Mouse (Mus musculus): Measurements from ENCODE around the gene Coq8a. TPM values are rescaled to one million over a fixed set of nuclear protein-coding genes. Genes with fewer than 3 reads are reported as not detected.

Gene Coq8a
- 6.7 and 8.6 TPM in 2 replicates for polyA plus RNA-seq (2015; fragmentation: Nextera tagmentation; extraction: Ambion mirVana)

- Histone ChIP-seq H3K9me3 (replicated peaks) (no peaks in the 10 kb centered on the region), H3K4me3 (replicated peaks) (no peak within 1 kb of the TSS), H3K4me2 (no peak within 1 kb of the TSS), H3K9ac (no peak within 1 kb of the TSS), H3K36me3 (no peaks in the 10 kb centered on the region), H3K4me1 (replicated peaks) (peaks cover 21% of the 10 kb centered on the region), H3K27me3 (no peaks in the 10 kb centered on the region), H3K27ac (no peak within 1 kb of the TSS)
- DNase-seq: no peak
- 33% methylated on average over 4 of the region's 4 CpGs for WGBS (ENCODE audit: insufficient replicate concordance)
- no peak for ATAC-seq (ENCODE audit: low read depth)
Measured at GRCm38 (mm10) chr1:180198959-180199714, at the start of gene Coq8a. Coq8a (minus strand) TSS chr1:180199602.

- DNase-seq (no peak), ATAC-seq (ENCODE audit: low read depth) (no peak)
- no peaks in the 10 kb centered on the region for H3K9me3 ChIP-seq (replicated peaks)
- peak overlapping the region; percentile 80 for H3K27ac ChIP-seq
- H3K27me3 ChIP-seq: no peaks in the 10 kb centered on the region
- peak overlapping the region; percentile 53 for H3K4me2 ChIP-seq
- H3K4me1 ChIP-seq (replicated peaks): peaks cover 83% of the 10 kb centered on the region
- H3K36me3 ChIP-seq: peaks cover 11% of the 10 kb centered on the region
- peak overlapping the region; percentile 47; the same call in 1 of the 2 replicates for H3K9ac ChIP-seq
- WGBS (ENCODE audit: insufficient replicate concordance): 14% methylated on average over 7 of the region's 7 CpGs
- H3K4me3 ChIP-seq (replicated peaks): peak overlapping the region; percentile 3; the same call in 1 of the 2 replicates
Measured at GRCm38 (mm10) chr1:180248593-180249146, 49.3 kb upstream of the Coq8a start.

GRCm38 (mm10) chr1:180247901-180248300 is 48.5 kb upstream of the Coq8a start:
- 0 out of 2 replicates have a peak overlapping the region, but pooled peaks have one; percentile 3 for H3K4me3 ChIP-seq (replicated peaks)
- no peaks in the 10 kb centered on the region for H3K27me3 ChIP-seq
- no peaks in the 10 kb centered on the region; the same call in 1 of the 2 replicates for H3K9me3 ChIP-seq (replicated peaks)
- WGBS (ENCODE audit: insufficient replicate concordance): 13% methylated on average over 7 of the region's 7 CpGs
- DNase-seq (no peak), ATAC-seq (ENCODE audit: low read depth) (peak; percentile 56)
- peaks cover 76% of the 10 kb centered on the region for H3K4me1 ChIP-seq (replicated peaks)
- peak overlapping the region; percentile 53 for H3K4me2 ChIP-seq
- peaks cover 15% of the 10 kb centered on the region for H3K36me3 ChIP-seq
- H3K9ac ChIP-seq: peak overlapping the region; percentile 47; the same call in 1 of the 2 replicates
- H3K27ac ChIP-seq: peak overlapping the region; percentile 80

- H3K4me1 ChIP-seq (replicated peaks): peaks cover 56% of the 10 kb centered on the region
- no peak overlapping the region for H3K9ac ChIP-seq
- no peaks in the 10 kb centered on the region; the same call in 1 of the 2 replicates for H3K9me3 ChIP-seq (replicated peaks)
- no peak overlapping the region for H3K4me2 ChIP-seq
- H3K27me3 ChIP-seq: no peaks in the 10 kb centered on the region
- WGBS (ENCODE audit: insufficient replicate concordance): 78% methylated on average over 13 of the region's 13 CpGs
- ATAC-seq (ENCODE audit: low read depth) (no peak), DNase-seq (no peak)
- H3K4me3 ChIP-seq (replicated peaks): no peak overlapping the region
- no peak overlapping the region; the same call in 1 of the 2 replicates for H3K27ac ChIP-seq
- H3K36me3 ChIP-seq: peaks cover 20% of the 10 kb centered on the region
Measured at GRCm38 (mm10) chr1:180245741-180246507, 46.5 kb upstream of the Coq8a start.

GRCm38 (mm10) chr1:180231729-180232128 is 32.3 kb upstream of the Coq8a start:
- Histone ChIP-seq H3K27me3 (no peaks in the 10 kb centered on the region), H3K36me3 (peaks cover 52% of the 10 kb centered on the region), H3K4me3 (replicated peaks) (no peak overlapping the region), H3K9me3 (replicated peaks) (no peaks in the 10 kb centered on the region; the same call in 1 of the 2 replicates), H3K4me2 (no peak overlapping the region), H3K9ac (no peak overlapping the region), H3K27ac (no peak overlapping the region), H3K4me1 (replicated peaks) (peaks cover 7% of the 10 kb centered on the region)
- no peak for ATAC-seq (ENCODE audit: low read depth)
- DNase-seq: no peak
- 76% methylated on average over 3 of the region's 3 CpGs for WGBS (ENCODE audit: insufficient replicate concordance)

GRCm38 (mm10) chr1:180230580-180230979 is 31.2 kb upstream of the Coq8a start:
- Histone ChIP-seq H3K9ac (no peak overlapping the region), H3K4me2 (no peak overlapping the region), H3K4me3 (replicated peaks) (no peak overlapping the region), H3K27me3 (no peaks in the 10 kb centered on the region), H3K4me1 (replicated peaks) (peaks cover 15% of the 10 kb centered on the region), H3K27ac (no peak overlapping the region), H3K36me3 (peaks cover 48% of the 10 kb centered on the region), H3K9me3 (replicated peaks) (no peaks in the 10 kb centered on the region; the same call in 1 of the 2 replicates)
- DNase-seq (peak; percentile 38), ATAC-seq (ENCODE audit: low read depth) (no peak)
- 15% methylated on average over 2 of the region's 2 CpGs for WGBS (ENCODE audit: insufficient replicate concordance)

- 77% methylated on average over 7 of the region's 7 CpGs for WGBS (ENCODE audit: insufficient replicate concordance)
- no peak for ATAC-seq (ENCODE audit: low read depth)
Measured at GRCm38 (mm10) chr1:180229906-180230305, 30.5 kb upstream of the Coq8a start.

GRCm38 (mm10) chr1:180228854-180229253 is 29.5 kb upstream of the Coq8a start:
- peaks cover 42% of the 10 kb centered on the region for H3K36me3 ChIP-seq
- H3K27me3 ChIP-seq: no peaks in the 10 kb centered on the region
- no peak overlapping the region for H3K9ac ChIP-seq
- no peaks in the 10 kb centered on the region; the same call in 1 of the 2 replicates for H3K9me3 ChIP-seq (replicated peaks)
- no peak overlapping the region for H3K4me2 ChIP-seq
- WGBS (ENCODE audit: insufficient replicate concordance): 65% methylated on average over 12 of the region's 12 CpGs
- ATAC-seq (ENCODE audit: low read depth) (no peak), DNase-seq (no peak)
- no peak overlapping the region for H3K4me3 ChIP-seq (replicated peaks)
- H3K4me1 ChIP-seq (replicated peaks): peaks cover 19% of the 10 kb centered on the region
- no peak overlapping the region for H3K27ac ChIP-seq

More at GRCm38 (mm10) chr1:180229906-180230305, 30.5 kb upstream of the Coq8a start:
- Histone ChIP-seq H3K27ac (no peak overlapping the region), H3K4me2 (no peak overlapping the region), H3K9me3 (replicated peaks) (no peaks in the 10 kb centered on the region; the same call in 1 of the 2 replicates), H3K9ac (no peak overlapping the region), H3K4me3 (replicated peaks) (no peak overlapping the region), H3K36me3 (peaks cover 47% of the 10 kb centered on the region), H3K27me3 (no peaks in the 10 kb centered on the region), H3K4me1 (replicated peaks) (peaks cover 20% of the 10 kb centered on the region)
- DNase-seq: no peak

GRCm38 (mm10) chr1:180226766-180227165 is 27.4 kb upstream of the Coq8a start:
- peak overlapping the region; percentile 71 for H3K4me2 ChIP-seq
- peaks cover 25% of the 10 kb centered on the region for H3K36me3 ChIP-seq
- 79% methylated on average over 3 of the region's 3 CpGs for WGBS (ENCODE audit: insufficient replicate concordance)
- DNase-seq (no peak), ATAC-seq (ENCODE audit: low read depth) (no peak)
- H3K9me3 ChIP-seq (replicated peaks): no peaks in the 10 kb centered on the region; the same call in 1 of the 2 replicates
- H3K4me1 ChIP-seq (replicated peaks): peaks cover 19% of the 10 kb centered on the region
- H3K9ac ChIP-seq: peak overlapping the region; percentile 68
- H3K27me3 ChIP-seq: no peaks in the 10 kb centered on the region
- peak overlapping the region; percentile 86 for H3K27ac ChIP-seq
- peak overlapping the region; percentile 59 for H3K4me3 ChIP-seq (replicated peaks)

GRCm38 (mm10) chr1:180226221-180226713 is 26.9 kb upstream of the Coq8a start:
- Histone ChIP-seq H3K27ac (peak overlapping the region; percentile 86), H3K4me3 (replicated peaks) (peak overlapping the region; percentile 59), H3K9me3 (replicated peaks) (no peaks in the 10 kb centered on the region; the same call in 1 of the 2 replicates), H3K27me3 (no peaks in the 10 kb centered on the region), H3K36me3 (peaks cover 25% of the 10 kb centered on the region), H3K4me2 (peak overlapping the region; percentile 71), H3K4me1 (replicated peaks) (peaks cover 19% of the 10 kb centered on the region), H3K9ac (peak overlapping the region; percentile 68)
- ATAC-seq (ENCODE audit: low read depth): peak; percentile 83
- 15% methylated on average over 12 of the region's 12 CpGs for WGBS (ENCODE audit: insufficient replicate concordance)
- DNase-seq: no peak
